Mouse (Mus musculus): Measurements from ENCODE around the gene Hif1an.

The Hif1an gene

GRCm38 (mm10) chr19:44567763-44568162 lies 5.1 kb downstream of the Hif1an start:
- DNase-seq, result no peak

GRCm38 (mm10) chr19:44576275-44576674 lies 13.6 kb downstream of the Hif1an start:
- DNase-seq, result no peak

GRCm38 (mm10) chr19:44578038-44578437 lies 15.4 kb downstream of the Hif1an start:
- peak; percentile 46 for DNase-seq

GRCm38 (mm10) chr19:44582103-44582502 lies 19.5 kb downstream of the Hif1an start:
- DNase-seq, result no peak

- DNase-seq, result peak; percentile 93
Observed at GRCm38 (mm10) chr19:44582638-44583309, 20.1 kb downstream of the Hif1an start.

GRCm38 (mm10) chr19:44588036-44588435 lies 25.4 kb downstream of the Hif1an start:
- no peak for DNase-seq

GRCm38 (mm10) chr19:44589591-44590223 lies 27.1 kb downstream of the Hif1an start:
- DNase-seq, result no peak

- no peak for DNase-seq
Observed at GRCm38 (mm10) chr19:44590992-44591391, 28.3 kb downstream of the Hif1an start.

- no peak for DNase-seq
Observed at GRCm38 (mm10) chr19:44591638-44592037, 29.0 kb downstream of the Hif1an start.

GRCm38 (mm10) chr19:44594180-44594579 lies 31.5 kb downstream of the Hif1an start:
- no peak for DNase-seq

GRCm38 (mm10) chr19:44618166-44618565 lies 55.5 kb downstream of the Hif1an start:
- DNase-seq, result no peak
